10 mouse cellular contexts compared by ENCODE assay signal in the genomic region with DNA sequence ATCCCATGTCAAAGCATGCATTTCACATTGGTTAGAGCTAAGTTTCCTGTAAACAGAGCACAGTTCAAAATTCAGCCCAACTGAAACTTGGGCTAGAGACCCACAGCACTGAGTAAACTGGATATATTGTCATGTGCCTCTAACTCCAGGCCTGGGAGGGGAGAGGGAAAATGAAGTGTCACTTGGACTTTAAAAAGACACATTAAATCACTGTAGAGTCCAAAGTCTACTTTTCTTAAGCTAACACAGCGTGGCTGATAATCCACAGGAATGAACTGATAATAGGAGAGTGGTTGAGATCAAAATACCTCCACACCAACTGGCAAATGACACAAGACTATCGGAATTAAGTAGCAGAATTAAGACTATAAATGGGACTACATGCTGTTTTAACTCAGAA. TPM values are rescaled to one million over a fixed set of nuclear protein-coding genes. Genes with fewer than 3 reads are reported as not detected.
"Had no signal": no experiment of that assay in that cellular context is flagged by ENCODE, and none has a peak within 500 bp of the region (broad histone marks: within the 10 kb centered on the region; RNA-seq: fewer than 3 reads in every experiment).

No protein-coding gene starts in this region.

- H3K27me3 ChIP-seq: limb, embryonic 12.5 days; liver, embryonic 13.5 days; neural tube, embryonic 15.5 days had no signal

- ATAC-seq: hindbrain, embryonic 16.5 days; inflammation-experienced regulatory T-cells, adult 6 months had no signal

- H3K4me1 ChIP-seq: limb, embryonic 12.5 days; neural tube, embryonic 15.5 days had no signal

- H3K27ac ChIP-seq: limb, embryonic 12.5 days; liver, embryonic 13.5 days; neural tube, embryonic 15.5 days had no signal

- H3K9ac ChIP-seq: limb, embryonic 12.5 days; liver, embryonic 13.5 days; neural tube, embryonic 15.5 days had no signal

- DNase-seq: kidney, adult 8-10 months; kidney, postnatal 36 days; liver, embryonic 13.5 days; midbrain, embryonic 14.5 days; thymus, postnatal 36 days had no signal

- H3K4me2 ChIP-seq: limb, embryonic 12.5 days; liver, embryonic 13.5 days; neural tube, embryonic 15.5 days had no signal

- H3K4me3 ChIP-seq: limb, embryonic 12.5 days; liver, embryonic 13.5 days; myocyte; neural tube, embryonic 15.5 days had no signal

- H3K9me3 ChIP-seq: liver, embryonic 13.5 days; neural tube, embryonic 15.5 days had no signal

RNA-seq across cellular contexts. Expression of a gene that starts 56.3 kb away (rescaled TPM):
- polyA plus RNA-seq: inflammation-experienced regulatory T-cells, adult 6 months had no signal
